Mouse (Mus musculus): Measurements from ENCODE around the gene Srarp.

The Srarp gene

DNA sequence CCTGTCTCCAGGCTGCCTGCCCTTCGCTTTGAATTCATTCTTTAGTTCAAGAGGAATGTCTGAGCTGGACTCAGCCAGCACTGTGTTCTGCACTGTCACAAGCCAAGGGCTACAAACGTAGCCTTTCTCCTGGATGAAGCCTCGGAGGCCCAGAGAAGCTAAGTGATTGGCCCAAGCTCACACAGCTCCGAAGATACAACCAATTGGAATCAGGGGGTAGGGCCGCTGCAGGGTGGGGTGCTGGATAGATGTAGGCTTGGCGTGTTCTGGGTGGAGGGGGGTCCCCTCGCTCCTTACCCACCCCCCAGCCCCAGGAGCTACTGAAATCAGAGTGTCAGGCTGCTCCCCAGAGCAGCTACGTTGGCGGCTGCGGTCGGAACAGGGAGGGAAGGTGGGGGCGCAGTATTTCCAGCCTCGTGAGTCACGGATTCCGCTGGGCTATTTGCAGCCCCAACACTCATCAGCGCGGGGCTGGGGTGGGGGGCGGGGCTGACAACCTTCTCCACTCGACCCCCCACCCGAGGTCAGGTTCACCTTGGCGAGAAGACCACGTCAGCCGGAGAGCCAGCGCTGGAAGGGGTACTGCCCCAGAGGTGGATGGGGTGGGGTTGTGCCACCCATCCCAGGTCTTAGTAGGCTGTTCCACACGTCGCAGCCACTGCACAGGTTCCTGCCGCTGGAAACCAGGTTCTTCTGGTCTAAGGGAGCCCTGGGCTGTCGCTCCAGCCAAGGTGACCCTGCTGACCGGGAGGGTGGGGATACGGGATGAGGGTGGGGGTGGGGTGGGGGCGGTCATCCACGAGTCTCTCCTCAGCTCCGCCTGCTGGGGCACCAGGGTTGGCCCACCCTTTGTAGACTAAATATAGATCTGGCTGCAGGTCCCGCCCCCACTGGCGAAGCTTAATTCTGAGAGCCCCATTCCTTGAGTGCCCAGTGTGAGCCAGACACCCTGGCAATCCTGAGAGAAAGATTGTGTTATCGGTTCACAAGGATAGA lies 10.1 kb downstream of the Srarp start:
- DNase-seq (ENCODE audit: low spot score): peak; percentile 77

DNA sequence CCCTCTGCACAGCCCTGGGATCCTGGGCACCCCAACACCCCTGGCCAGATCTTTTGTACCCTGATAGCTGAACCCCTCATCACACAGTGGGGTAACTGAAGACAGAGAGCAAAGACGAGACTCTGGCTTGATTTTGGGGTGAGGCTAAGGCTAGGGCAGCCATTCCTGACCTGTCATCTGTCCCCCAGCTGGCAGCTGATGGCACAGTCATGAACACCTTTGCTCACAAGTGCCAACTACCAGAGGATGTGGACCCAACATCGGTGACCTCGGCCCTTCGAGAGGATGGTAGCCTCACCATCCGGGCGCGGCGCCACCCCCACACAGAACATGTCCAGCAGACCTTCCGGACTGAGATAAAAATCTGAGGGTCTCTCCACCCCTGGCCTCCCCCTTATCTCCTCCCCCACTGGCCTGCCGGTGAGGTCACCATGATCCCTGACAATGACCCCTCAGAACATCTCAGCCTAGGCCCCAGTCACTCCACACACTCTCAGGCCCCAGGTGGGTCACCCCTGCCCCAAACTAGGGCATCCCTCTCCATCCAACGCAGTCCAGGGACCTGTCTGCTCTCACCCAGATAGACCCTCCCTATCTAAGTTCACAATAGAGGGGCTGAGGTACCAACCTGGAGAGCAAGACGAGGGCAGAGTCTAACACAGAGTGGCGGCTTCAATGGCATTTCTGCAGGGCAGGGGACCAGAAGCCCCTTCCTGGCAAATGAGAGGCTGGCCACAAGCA lies 12.0 kb downstream of the Srarp start:
- no peak for DNase-seq (ENCODE audit: low spot score)

DNA sequence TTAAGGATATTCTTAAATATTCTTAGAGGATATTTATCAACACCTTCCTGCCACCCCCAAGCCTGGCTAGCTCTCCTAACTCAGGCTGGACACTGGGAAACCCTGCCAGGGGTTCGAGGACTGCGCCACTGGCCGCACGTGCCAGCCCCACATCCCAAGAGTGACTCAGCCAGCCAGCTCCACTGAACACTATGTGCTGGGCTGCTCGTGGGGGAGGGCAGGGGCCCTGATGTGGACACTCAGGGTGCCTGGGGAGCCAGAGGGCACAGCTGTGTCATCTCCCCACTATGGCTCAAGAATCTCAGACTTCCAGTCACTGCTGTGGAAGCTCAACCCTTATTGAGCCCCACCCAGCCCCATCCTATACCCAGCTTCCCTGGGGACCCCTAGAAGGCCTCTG lies 12.6 kb downstream of the Srarp start:
- DNase-seq (ENCODE audit: low spot score): no peak

DNA sequence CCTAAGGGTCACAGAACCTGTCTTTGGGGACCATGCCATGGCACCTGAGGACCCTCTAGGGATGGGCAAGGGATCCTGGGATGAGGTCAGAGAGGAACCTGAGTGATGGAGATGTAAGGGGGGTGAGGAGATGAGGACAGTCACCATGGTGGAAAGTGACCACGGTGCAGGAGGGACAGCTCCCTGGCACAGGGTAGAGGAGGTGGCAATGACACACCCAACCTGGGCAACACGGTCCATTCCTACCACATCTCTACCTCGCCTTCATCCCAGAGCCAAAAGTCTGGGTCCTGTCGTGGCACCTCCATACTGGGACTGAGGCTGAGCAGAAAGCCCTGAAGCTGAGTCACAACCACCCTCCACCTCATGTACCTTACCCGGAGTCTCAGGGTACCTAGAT lies 13.1 kb downstream of the Srarp start:
- DNase-seq (ENCODE audit: low spot score): no peak

DNA sequence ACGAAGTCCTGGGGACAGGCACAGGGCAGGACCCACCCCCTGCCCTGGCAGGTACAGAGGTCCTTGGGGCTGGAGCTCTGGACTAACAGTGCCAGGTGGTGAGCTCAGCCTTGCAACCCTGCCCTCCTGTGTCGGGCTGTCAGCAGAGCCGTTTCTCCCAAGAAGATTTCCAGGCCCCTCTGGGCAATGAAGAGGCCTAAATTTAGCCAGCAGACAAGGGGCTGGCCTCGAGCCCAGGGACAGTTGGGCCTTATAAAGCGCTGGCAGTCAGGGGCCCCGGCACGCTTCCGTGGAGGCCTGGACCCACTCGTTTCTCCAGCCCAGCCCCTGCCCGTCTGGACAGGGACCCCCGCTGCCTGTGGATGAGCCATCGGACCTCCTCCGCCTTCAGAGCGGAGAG lies 14.5 kb downstream of the Srarp start:
- DNase-seq (ENCODE audit: low spot score): no peak

DNA sequence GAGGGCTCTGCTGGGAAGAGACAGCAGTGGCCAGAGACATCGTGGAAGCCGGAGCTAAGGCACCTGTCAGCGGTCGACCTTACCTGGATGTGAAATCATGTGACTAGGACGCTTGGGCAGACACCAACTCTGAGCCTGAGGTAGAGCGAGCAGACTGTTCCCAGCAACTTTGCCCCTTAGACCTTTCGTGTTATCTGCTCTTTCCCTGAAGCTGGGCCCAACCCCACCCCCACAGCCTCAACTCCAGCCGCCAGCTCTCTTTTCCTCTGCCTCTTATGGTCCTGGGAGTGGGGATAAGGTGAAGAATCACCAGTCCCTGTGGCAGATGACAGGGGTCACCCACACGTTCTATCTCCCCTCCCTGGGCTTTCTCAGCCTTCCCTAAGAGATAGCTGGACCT lies 15.0 kb downstream of the Srarp start:
- no peak for DNase-seq (ENCODE audit: low spot score)

DNA sequence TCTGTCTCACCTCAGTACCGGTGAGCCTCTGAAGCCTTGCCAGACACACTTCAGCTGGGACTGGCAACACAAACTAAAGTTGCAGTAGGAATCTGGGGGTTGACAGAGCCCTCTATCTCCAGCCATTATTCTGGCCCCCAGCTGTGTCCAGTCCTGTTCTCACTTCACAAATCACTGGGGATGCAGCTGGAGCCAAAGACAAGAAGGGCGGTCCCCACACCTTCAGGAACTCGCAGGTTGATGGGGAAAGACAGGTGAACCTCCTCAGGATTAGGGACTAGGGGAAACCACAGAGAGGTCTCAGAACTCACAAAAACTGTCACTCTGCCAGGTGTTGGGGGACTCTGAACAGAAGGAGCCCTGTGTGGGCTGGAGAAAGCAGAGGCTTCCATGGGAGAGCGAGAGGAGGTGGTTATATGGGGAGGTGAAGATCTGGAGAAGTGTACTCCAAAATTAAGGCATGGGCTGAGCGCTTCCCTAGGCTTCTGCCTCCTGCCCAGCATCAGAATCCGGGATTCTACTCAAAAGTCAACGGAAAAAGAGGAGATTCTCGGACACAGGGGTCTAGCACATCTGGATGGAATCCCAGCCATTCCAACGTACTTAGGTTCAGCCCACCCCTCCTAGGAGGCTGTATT lies 15.6 kb downstream of the Srarp start, which contains the start of gene Hspb7:
Gene Hspb7 (plus strand): TSS at position 588 of the 638 bp plus-strand sequence.
- DNase-seq (ENCODE audit: low spot score): no peak

DNA sequence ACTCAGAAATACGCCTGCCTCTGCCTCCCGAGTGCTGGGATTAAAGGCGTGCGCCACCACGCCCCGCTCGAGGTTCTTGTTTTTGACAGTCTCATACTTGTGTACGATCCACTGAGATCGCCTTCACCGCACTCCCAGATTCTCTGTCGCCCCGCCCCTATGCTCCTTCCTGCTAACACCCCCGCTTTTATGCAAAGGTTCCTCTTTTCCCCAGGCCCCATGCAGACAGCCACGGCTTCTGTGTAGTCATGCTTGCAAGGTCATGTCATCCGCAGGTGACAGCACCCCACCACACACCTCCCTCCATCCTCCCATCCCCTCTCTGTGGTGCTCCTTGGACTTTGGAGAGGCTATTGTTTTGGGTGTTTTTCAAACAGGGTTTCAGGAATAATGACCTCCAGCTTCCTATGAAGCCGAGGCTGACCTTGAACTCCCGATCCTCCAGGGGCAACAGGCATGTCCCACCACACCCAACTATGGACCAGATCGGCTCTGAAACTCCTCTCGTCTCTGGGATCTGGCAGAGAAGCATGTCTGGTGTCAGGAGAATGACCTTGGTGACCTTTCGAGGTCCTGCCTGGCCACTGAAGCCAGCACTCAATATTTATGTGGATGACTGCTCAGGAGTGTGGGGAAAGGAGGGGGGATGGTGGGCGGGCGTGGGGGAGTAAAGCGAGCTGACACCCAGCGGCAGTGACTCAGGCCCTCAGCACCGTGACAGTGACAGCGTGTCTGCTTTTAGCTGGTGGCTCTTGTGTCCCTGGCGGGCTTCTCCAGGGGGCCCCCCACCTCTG lies 16.3 kb downstream of the Srarp start:
- DNase-seq (ENCODE audit: low spot score): no peak

DNA sequence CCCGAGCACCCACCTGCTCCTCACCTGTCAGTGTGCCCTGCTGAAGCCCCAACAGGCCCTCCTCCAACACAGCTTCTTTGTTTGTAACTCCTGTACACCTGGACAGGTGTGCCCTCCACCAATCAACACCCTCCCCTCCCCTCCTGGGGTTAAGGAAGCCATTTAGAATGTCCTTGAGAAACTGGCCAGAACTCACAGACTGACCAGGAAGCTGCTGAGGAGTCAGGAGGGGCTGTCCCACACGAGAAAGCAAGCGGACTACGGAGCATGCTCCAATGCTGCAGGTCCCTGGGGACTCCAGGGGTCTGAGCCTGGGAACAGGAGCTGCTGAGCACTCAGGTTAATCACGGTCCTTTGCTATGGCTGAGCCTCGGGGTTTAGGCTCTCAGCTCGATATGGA lies 20.0 kb downstream of the Srarp start, which contains the start of gene Clcnkb:
Gene Clcnkb (minus strand): TSS at position 91 of the 400 bp plus-strand sequence.
- DNase-seq (ENCODE audit: low spot score): no peak

DNA sequence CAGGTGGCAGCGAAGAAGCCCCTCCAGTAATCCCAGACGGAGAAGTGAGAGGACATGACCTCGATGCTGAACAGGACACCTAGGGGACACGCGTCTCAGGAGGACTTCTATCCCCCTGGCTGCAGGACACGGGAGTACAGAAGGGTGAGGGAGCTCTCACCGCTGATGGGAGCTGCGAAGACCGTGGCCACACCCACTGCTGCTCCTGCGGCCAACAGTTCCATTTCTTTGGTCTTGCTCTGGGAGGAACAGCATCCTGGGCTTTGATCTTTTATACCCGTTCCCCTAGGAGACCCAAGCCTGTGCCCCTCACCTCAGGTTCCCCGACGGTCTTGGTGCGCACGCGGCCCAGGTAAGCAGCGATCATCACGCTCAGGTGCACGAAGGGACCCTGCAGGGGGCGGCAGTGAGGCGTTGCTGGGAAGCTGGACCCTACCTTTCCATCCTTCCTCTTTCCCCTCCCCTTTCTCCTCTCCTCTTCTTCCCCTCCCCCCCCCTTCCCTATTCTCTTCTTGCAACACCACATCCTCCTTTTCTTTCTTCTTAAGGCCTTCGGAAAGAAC lies 24.4 kb downstream of the Srarp start:
- no peak for DNase-seq (ENCODE audit: low spot score)

DNA sequence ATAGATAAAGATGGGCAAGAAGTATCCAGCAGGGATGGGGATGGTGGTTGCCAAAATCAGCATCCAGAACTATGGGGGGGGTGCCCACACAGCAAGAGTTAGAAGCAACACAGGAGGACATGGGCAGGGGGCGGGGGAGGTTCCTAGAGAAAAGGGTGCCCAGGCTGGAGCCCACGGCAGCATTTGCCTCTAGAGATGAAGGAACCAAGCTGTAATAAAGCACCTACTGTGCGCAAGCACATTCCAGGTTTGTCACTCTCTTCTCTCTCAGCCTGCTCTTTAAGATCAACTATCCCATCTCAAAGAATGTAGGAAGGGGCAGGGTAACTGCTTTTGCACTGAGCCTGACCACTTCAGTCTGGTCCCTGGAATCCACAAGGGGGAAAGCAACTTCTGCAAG lies 27.3 kb downstream of the Srarp start:
- DNase-seq (ENCODE audit: low spot score): no peak

DNA sequence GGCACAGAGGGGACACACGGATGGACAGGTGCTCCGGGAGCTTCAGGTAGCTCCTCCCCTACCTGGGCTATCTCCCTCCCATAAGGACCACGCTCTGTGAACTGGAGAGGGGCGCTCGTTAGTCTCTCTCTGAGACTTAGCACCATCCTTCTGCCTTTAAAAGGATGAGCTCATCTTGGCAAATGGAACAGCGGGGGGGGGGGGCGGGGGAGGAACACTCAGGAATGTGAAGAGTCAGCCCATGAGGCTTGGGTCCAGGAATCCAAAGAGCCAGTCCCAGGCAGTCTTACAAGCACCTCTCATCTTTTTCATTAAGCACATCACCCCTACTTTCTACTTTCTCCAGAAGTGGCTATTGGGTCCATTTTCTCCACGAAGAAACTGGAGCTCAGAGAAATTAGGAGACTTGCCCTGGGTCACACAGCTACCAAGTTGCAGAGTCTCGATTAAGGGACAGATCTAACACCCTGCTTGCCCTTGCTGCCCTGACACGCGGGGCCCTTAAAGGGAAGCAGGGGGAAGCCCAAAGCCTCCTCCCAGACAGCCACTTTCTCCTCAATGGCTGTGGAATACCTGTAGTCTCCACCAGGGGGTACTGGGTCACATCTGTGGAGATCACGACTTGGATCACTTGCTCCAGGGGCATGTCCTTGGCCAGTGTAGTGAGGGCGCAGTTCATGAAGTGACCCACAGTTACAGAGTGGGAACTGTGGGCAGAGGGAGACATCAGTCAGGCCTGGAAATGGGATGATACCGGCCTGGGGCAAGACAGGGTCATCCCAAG lies 29.2 kb downstream of the Srarp start:
- DNase-seq (ENCODE audit: low spot score): peak; percentile 33

DNA sequence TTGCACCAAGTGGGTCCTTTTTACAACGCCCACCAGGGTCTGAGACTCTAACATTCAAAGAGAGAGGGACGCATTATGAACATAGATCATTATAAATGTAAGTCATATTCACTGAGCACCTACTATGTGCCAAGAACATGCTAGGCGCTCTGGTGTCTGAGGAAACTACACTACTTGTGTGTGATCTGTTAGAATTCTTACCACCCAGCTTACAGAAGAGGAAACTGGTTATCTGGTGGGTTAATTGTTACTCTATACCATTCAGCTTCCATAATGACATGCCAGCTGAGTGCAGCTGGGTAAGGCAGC lies 30.6 kb downstream of the Srarp start:
- no peak for DNase-seq (ENCODE audit: low spot score)

DNA sequence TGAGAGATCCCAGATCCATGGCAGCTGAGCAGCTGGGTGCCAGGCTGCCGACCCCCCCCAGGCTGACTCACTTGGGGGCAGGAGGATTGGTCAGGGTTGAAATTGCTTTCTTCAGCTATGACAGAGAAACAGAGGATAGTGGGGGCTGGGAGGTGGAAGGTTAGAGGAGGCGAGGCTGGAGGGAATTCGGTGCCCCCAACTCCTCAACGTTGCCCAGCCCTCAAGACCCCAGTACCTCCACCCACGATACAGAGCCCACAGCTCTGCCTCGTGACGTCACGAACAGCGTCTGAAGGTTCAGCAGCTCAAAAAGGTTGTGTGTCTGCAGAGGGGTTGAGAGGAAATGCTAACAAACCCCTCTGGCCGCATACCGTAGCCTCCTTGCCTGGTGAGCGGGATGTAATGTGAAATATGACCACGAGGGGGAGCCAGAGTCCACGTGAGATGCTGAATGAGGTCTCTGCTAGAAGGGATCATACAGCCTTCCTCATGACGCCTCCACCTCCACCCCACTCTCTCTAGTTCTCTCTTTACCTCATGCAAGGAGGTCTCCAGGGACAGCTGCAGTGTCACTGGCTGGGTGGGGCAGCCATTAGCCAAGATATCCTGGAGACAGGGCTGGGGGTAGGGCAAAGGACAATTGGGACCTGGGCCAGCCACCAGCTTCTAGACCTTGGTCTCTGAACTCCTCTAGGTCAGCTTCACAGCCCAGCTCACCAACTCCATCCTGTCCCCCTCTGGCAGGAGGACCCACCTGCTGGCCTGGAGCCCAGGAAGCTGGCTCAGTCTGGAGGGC lies 31.2 kb downstream of the Srarp start:
- peak; percentile 92 for DNase-seq (ENCODE audit: low spot score)

DNA sequence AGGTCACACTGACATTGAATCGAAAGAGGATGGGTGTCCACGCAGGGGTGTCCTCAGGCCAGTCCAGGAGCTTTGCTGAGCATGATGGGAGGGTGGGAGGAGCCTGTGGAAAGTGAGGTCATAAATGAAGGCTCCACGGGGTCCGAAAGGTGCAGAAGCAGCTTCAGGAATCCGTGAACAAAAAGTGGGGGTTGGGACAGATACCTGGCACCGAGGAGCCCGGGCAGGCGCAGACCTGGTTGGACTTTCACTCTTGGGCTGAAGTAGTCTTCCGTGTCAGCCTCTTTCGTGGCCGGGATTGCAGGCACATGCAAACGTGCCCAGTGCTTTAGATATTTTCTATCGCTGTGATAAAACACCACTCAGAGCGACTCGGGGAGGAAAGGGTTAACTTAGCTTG lies 35.7 kb downstream of the Srarp start:
- DNase-seq (ENCODE audit: low spot score): no peak

DNA sequence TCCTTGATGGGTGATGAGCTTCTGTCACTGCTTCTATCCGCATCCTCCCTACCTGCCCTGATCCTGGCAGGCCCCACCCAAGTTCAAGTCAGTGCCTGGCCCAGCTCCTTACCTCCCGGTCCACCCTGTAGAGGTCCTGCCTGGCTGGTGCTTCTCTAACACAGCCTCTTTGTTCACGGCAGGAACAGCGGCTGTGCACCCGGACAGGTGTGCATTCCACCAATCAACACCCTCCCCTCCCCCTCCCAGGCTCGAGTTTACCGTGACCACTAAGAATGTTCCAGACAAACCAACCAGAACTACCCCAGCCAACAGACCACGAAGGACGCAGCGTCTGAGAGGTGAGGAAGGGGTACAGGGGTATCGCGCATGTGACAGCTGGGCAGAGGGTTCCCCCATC lies 37.4 kb downstream of the Srarp start, which contains the start of gene Clcnka:
Gene Clcnka (minus strand): TSS at position 180 of the 400 bp plus-strand sequence.
- no peak for DNase-seq (ENCODE audit: low spot score)

DNA sequence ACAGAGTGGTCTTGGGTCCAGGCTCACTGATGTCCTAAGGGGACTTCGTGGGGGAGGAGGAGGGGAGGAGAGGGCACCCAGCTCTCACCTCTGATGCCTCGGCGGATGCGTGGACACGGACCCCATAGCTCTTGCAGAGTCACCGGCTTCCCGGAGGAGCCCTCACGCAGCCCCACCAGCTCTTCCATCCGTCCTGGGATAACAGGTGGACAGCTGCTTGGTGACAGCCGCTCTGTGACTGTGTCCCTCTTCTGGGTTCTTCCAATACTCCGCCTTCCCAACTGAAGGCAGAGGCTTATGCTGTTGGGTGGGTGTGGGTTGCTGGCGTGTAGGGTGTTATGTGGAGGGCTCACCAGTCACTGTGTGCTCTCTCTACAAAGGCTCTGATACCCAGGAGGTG lies 38.0 kb downstream of the Srarp start:
- no peak for DNase-seq (ENCODE audit: low spot score)

DNA sequence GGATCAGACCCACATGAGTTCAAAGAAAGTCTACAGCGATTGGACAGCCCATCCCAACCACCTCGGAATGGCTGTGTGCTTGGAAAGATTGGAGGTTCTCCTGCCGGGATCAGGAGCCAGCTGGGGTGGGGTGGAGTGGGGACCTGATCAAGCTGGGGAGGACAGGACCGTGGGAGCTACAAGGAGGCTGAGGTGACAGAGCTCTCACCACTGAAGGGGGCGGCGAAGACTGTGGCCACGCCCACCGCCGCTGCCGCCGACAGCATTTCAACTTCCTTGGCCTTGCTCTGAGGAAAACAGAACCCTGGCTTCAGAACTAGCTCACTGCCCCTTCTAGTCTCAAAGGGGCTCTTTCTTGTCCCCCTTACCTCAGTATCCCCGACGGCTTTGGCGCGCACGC lies 41.2 kb downstream of the Srarp start:
- DNase-seq (ENCODE audit: low spot score): no peak

DNA sequence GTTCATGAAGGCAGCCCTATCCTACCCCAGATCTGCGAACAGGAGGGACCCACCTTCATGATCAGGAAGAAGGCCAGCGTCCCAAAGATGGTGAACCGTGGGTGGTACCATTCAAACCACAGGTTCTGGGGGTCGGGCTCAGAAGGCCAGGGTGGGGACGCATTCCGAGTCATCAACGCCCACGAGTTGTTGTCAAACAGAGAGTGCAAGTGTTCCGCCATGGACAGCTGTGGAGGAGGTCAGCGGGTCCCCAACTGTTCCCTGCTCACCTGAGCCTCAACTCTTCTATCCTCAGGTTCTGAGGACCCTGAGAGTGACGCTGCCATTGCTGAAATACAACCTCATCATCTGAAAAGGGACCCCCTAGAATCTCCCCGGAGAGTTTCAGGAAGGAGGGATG lies 44.6 kb downstream of the Srarp start:
- DNase-seq (ENCODE audit: low spot score): no peak
